Mouse (Mus musculus) hindbrain, embryonic 11.5 days (tissue): ENCODE measurements around the gene Vmn2r61. TPM values are rescaled to one million over a fixed set of nuclear protein-coding genes. Genes with fewer than 3 reads are reported as not detected.

ENCODE experiments used
- ATAC-seq: fragments of 200-750 bp; cut with Nextera tagmentation; 2 replicates; pipeline ENCODE4 v1.8.0; 2017; ENCODE audit warnings: mild to moderate bottlenecking, moderate TSS enrichment, moderate library complexity; ENCODE audit not compliant: low FRiP score
- DNase-seq: peaks from one replicate; pipeline ENCODE4 v3.0.0-alpha.2; 2015; ENCODE audit warnings: low spot score
- H3K27ac ChIP-seq: fragments of 300-500 bp; sonication (generic); 2 replicates; pipeline ENCODE4 v1.5.1; 2014; ENCODE audit warnings: mild to moderate bottlenecking, low read depth, low read length
- H3K27me3 ChIP-seq: fragments of 300-500 bp; sonication (generic); 2 replicates; pipeline ENCODE4 v1.6.1; 2014; ENCODE audit warnings: mild to moderate bottlenecking, low read length, moderate library complexity, mixed read lengths; ENCODE audit not compliant: control insufficient read depth, insufficient read depth
- H3K36me3 ChIP-seq: fragments of 300-500 bp; sonication (generic); 2 replicates; pipeline ENCODE4 v1.6.1; 2014; ENCODE audit warnings: mild to moderate bottlenecking, low read length, moderate library complexity, mixed read lengths; ENCODE audit not compliant: control insufficient read depth, insufficient read depth
- H3K4me1 ChIP-seq: fragments of 300-500 bp; sonication (generic); replicated peaks from 2 replicates; pipeline ENCODE4 v1.6.1; 2014; ENCODE audit warnings: low read length, mixed read lengths; ENCODE audit not compliant: control insufficient read depth, insufficient read depth
- H3K4me2 ChIP-seq: fragments of 300-500 bp; sonication (generic); replicated peaks from 2 replicates; pipeline ENCODE4 v1.6.1; 2014; ENCODE audit warnings: mild to moderate bottlenecking, low read depth, low read length
- H3K4me3 ChIP-seq: fragments of 300-500 bp; sonication (generic); 2 replicates; pipeline ENCODE4 v1.5.1; 2014; ENCODE audit warnings: low read depth, low read length
- H3K9ac ChIP-seq: fragments of 300-500 bp; sonication (generic); 2 replicates; pipeline ENCODE4 v1.6.1; 2014; ENCODE audit warnings: low read depth, low read length
- H3K9me3 ChIP-seq: fragments of 300-500 bp; sonication (generic); 2 replicates; pipeline ENCODE4 v1.6.1; 2016; ENCODE audit warnings: low read length; ENCODE audit not compliant: control insufficient read depth
- whole genome bisulfite sequencing: fragments of 180-500 bp; shearing (Covaris S2); extraction: QIAGEN DNeasy Blood & Tissue Kit; methylation state at CpG from one replicate; pipeline ENCODE4 v1.1.7; 2014; 5-methylcytosine and 5-hydroxymethylcytosine counted together
- polyA plus RNA-seq: library from polyadenylated mRNA; unstranded; fragments of >200 nt; fragmentation: Nextera tagmentation; extraction: Ambion mirVana; gene quantifications from 2 replicates; pipeline ENCODE4 v1.2.1, GENCODE M21; 2014

The Vmn2r61 gene
- polyA plus RNA-seq: not detected in 2 replicates

GRCm38 (mm10) chr7:42259753-42260152 is at the start of gene Vmn2r61:
Gene Vmn2r61, plus strand, starts transcription at chr7:42260053.
- ATAC-seq (no peak), DNase-seq (no peak)
- Histone ChIP-seq H3K4me1 (no peaks in the 10 kb centered on the region), H3K9ac (no peak within 1 kb of the TSS), H3K9me3 (peaks cover 2% of the 10 kb centered on the region; the same call in 1 of the 2 replicates), H3K4me2 (no peak within 1 kb of the TSS), H3K4me3 (no peak within 1 kb of the TSS), H3K36me3 (no peaks in the 10 kb centered on the region), H3K27me3 (no peaks in the 10 kb centered on the region), H3K27ac (no peak within 1 kb of the TSS)
- 79% methylated on average over 1 of the region's 1 CpGs for WGBS

Other genes with a start within 250 kb of the Vmn2r61 start
- not detected in 2 replicates for gene Vmn2r59, start 201.0 kb upstream of the Vmn2r61 start, polyA plus RNA-seq
- gene Vmn2r60, start 152.3 kb upstream of the Vmn2r61 start, polyA plus RNA-seq: not detected in 2 replicates
- not detected in 2 replicates for gene 4933421I07Rik, start 188.1 kb downstream of the Vmn2r61 start, polyA plus RNA-seq
- 11.0 and 13.2 TPM in 2 replicates for gene Zfp141, start 245.7 kb downstream of the Vmn2r61 start, polyA plus RNA-seq